Mouse (Mus musculus): ENCODE measurements around the gene Gm21883.
"Not testable (repeated sequence)": the region's sequence is repeated elsewhere in the genome, so short reads cannot be mapped to it uniquely, and the experiment has no call there.

Gene Gm21883

GRCm38 (mm10) chrX:31574183-31574582 is at the start of gene Gm21883:
Gene Gm21883, minus strand, starts transcription at chrX:31574283.
- DNase-seq (ENCODE audit: low spot score in 2 of 2) = not testable (repeated sequence)

GRCm38 (mm10) chrX:31618820-31619219 is 44.7 kb upstream of the Gm21883 start, which contains the start of gene Spin2e:
Gene Spin2e, minus strand, starts transcription at chrX:31618920.
- not testable (repeated sequence) for DNase-seq (ENCODE audit: low spot score in 2 of 2)
